Mouse (Mus musculus) fat pad, adult 2 months (tissue): ENCODE results near the gene Smyd1.
"Not testable (repeated sequence)": the region's sequence is repeated elsewhere in the genome, so short reads cannot be mapped to it uniquely, and the experiment has no call there.

Experiments used
- DNase-seq: peaks from one replicate; pipeline ENCODE4 v3.0.0-alpha.2; 2011; ENCODE audit warnings: low read depth, low spot score; ENCODE audit errors: extremely low read depth

The Smyd1 gene

GRCm38 (mm10) chr6:71329881-71330280 lies 7.8 kb upstream of the Smyd1 start:
- DNase-seq = no peak

GRCm38 (mm10) chr6:71324816-71325215 lies 2.8 kb upstream of the Smyd1 start:
- DNase-seq = no peak

GRCm38 (mm10) chr6:71322491-71322921 lies 473 bp upstream of the Smyd1 start, which contains the start of gene Cd8b1:
Gene Cd8b1, plus strand, starts transcription at chr6:71322788.
- DNase-seq = no peak

- DNase-seq = no peak
These were observed 14.5 kb downstream of the Smyd1 start for GRCm38 (mm10) chr6:71307486-71307885.

GRCm38 (mm10) chr6:71302097-71302731 lies 19.8 kb downstream of the Smyd1 start:
- DNase-seq = no peak

GRCm38 (mm10) chr6:71298751-71299150 lies 23.3 kb downstream of the Smyd1 start:
- DNase-seq = no peak

- DNase-seq = no peak
These were observed 24.0 kb downstream of the Smyd1 start for GRCm38 (mm10) chr6:71298051-71298450.

GRCm38 (mm10) chr6:71295303-71295702 lies 26.7 kb downstream of the Smyd1 start:
- no peak for DNase-seq

- no peak for DNase-seq
These were observed 28.5 kb downstream of the Smyd1 start for GRCm38 (mm10) chr6:71293509-71293908.

GRCm38 (mm10) chr6:71279418-71279817 lies 42.6 kb downstream of the Smyd1 start:
- DNase-seq = no peak

- DNase-seq = no peak
These were observed 47.4 kb downstream of the Smyd1 start for GRCm38 (mm10) chr6:71274621-71275020.

- DNase-seq = no peak
These were observed 48.3 kb downstream of the Smyd1 start for GRCm38 (mm10) chr6:71273715-71274114.

- no peak for DNase-seq
These were observed 49.7 kb downstream of the Smyd1 start for GRCm38 (mm10) chr6:71272316-71272741.

- peak; percentile 55 for DNase-seq
These were observed 50.4 kb downstream of the Smyd1 start, which contains the start of gene Krcc1 for GRCm38 (mm10) chr6:71271389-71272315. Gene Krcc1, plus strand, starts transcription at chr6:71271677.

- DNase-seq = no peak
These were observed 51.0 kb downstream of the Smyd1 start for GRCm38 (mm10) chr6:71271057-71271388.

- no peak for DNase-seq
These were observed 51.6 kb downstream of the Smyd1 start for GRCm38 (mm10) chr6:71270301-71271056.

GRCm38 (mm10) chr6:71269686-71270050 lies 52.4 kb downstream of the Smyd1 start:
- not testable (repeated sequence) for DNase-seq

- no peak for DNase-seq
These were observed 52.9 kb downstream of the Smyd1 start for GRCm38 (mm10) chr6:71268929-71269685.

- not testable (repeated sequence) for DNase-seq
These were observed 54.4 kb downstream of the Smyd1 start for GRCm38 (mm10) chr6:71267603-71268002.

- DNase-seq = no peak
These were observed 59.7 kb downstream of the Smyd1 start for GRCm38 (mm10) chr6:71262142-71262833.
